Comparison of ENCODE assay signal across 8 mouse cellular contexts in genomic region chr12:113141531-113141973, GRCm38 (mm10). TPM values are rescaled to one million over a fixed set of nuclear protein-coding genes. Genes with fewer than 3 reads are reported as not detected.
DNase-seq lines count a peak whose midpoint lies in the region; ATAC-seq and TF ChIP-seq lines count a peak whose summit lies in the region.

No protein-coding gene starts in this region.

- peaks cover 70% of the 10 kb centered on the region for H3K4me1 ChIP-seq in megakaryocyte, embryonic 14.5 days
- peaks cover 2% of the 10 kb centered on the region; the same call in 1 of the 2 replicates for H3K4me1 ChIP-seq in embryonic fibroblast, embryonic 13.5 days (ENCODE audit: control insufficient read depth, insufficient read depth, low read length)
- peaks cover 44% of the 10 kb centered on the region for H3K4me1 ChIP-seq in midbrain, embryonic 11.5 days (ENCODE audit: control insufficient read depth, insufficient read depth, low read length)

- H3K9ac ChIP-seq in midbrain, embryonic 11.5 days (ENCODE audit: low read length), result peak overlapping the region; percentile 80

- peak overlapping the region; percentile 94 for H3K4me3 ChIP-seq in megakaryocyte, embryonic 14.5 days (replicated peaks)
- peak overlapping the region; percentile 75 for H3K4me3 ChIP-seq in embryonic fibroblast, embryonic 13.5 days (ENCODE audit: insufficient read depth, low read length)
- H3K4me3 ChIP-seq in midbrain, embryonic 11.5 days (ENCODE audit: low read depth, low read length), result peak overlapping the region; percentile 67

- no peak for TF ChIP-seq CTCF in embryonic fibroblast, embryonic 13.5 days (IDR thresholded peaks at IDR 0.05; ENCODE audit: borderline replicate concordance, insufficient read depth, low read length)

- peaks cover 65% of the 10 kb centered on the region for H3K27me3 ChIP-seq in megakaryocyte, embryonic 14.5 days (replicated peaks)
- H3K27me3 ChIP-seq in midbrain, embryonic 11.5 days (ENCODE audit: control insufficient read depth, insufficient read depth, low read length), result no peaks in the 10 kb centered on the region; the same call in 1 of the 2 replicates

- peaks cover 26% of the 10 kb centered on the region for H3K36me3 ChIP-seq in megakaryocyte, embryonic 14.5 days (replicated peaks; ENCODE audit: low read length)
- H3K36me3 ChIP-seq in midbrain, embryonic 11.5 days (ENCODE audit: control insufficient read depth, insufficient read depth, low read length), result peaks cover 10% of the 10 kb centered on the region

- intact Hi-C loops in heart, postnatal 10 days (cut with DNase I), result no loop called here

- TF ChIP-seq POLR2A in embryonic fibroblast, embryonic 13.5 days (IDR thresholded peaks at IDR 0.05; ENCODE audit: low read depth, low read length), result no peak

- peak overlapping the region; percentile 14; the same call in 1 of the 2 replicates for H3K27ac ChIP-seq in embryonic fibroblast, embryonic 13.5 days (ENCODE audit: insufficient read depth, low read length)
- peak overlapping the region; percentile 40 for H3K27ac ChIP-seq in midbrain, embryonic 11.5 days (ENCODE audit: low read depth, low read length)

- no peaks in the 10 kb centered on the region for H3K9me3 ChIP-seq in megakaryocyte, embryonic 14.5 days
- no peaks in the 10 kb centered on the region for H3K9me3 ChIP-seq in midbrain, embryonic 11.5 days (ENCODE audit: control insufficient read depth, low read length)

- H3K4me2 ChIP-seq in midbrain, embryonic 11.5 days, result peak overlapping the region; percentile 61

- WGBS in midbrain, embryonic 11.5 days, result 31% methylated on average over 8 of the region's 8 CpGs

- DNase-seq in heart, postnatal 10 days, result peak; percentile 79 to 84
- DNase-seq in kidney, postnatal 25 days, result peak; percentile 75 to 81
- DNase-seq in midbrain, embryonic 11.5 days (ENCODE audit: low spot score, missing footprints), result no peak
- DNase-seq in spleen, postnatal 14 days (ENCODE audit: low spot score in 2 of 2), result no peak
- DNase-seq in spleen, adult 18-20 months, result no peak

- no peak for ATAC-seq in megakaryocyte, adult 5-6 weeks (ENCODE audit: poor library complexity, severe bottlenecking)
- ATAC-seq in midbrain, embryonic 11.5 days (ENCODE audit: low FRiP score), result no peak

RNA-seq across cellular contexts. Expression of gene Crip2, which starts 1.5 kb away (rescaled TPM):
- polyA plus RNA-seq in megakaryocyte, embryonic 14.5 days (2012; ENCODE audit: insufficient read depth, low replicate concordance), result 6.1 and 14.4 TPM in 2 replicates
- 0.38 and 2.0 TPM in 2 replicates for total RNA-seq in megakaryocyte, adult 5-6 weeks (2015)
- 2.1 TPM in 1 of 2 replicates, not detected in the other for total RNA-seq in megakaryocyte, adult 5-6 weeks (2017)
- polyA plus RNA-seq in embryonic fibroblast, embryonic 13.5 days (2011; ENCODE audit: insufficient read length, low read depth, missing spikeins), result 52.9 and 129 TPM in 2 replicates
- total RNA-seq in heart, postnatal 10 days (2021), result 1,000 to 10,000 TPM; 1,259 to 1,405 TPM
- polyA plus RNA-seq in midbrain, embryonic 11.5 days (2014; fragmentation: Nextera tagmentation; extraction: Ambion mirVana), result 226 and 247 TPM in 2 replicates

RNA-seq across cellular contexts. Expression of gene Crip1, which starts 4.6 kb away (rescaled TPM):
- polyA plus RNA-seq in megakaryocyte, embryonic 14.5 days (2012; ENCODE audit: insufficient read depth, low replicate concordance), result 12.3 and 39.8 TPM in 2 replicates
- 2,464 and 2,556 TPM in 2 replicates for total RNA-seq in megakaryocyte, adult 5-6 weeks (2015)
- total RNA-seq in megakaryocyte, adult 5-6 weeks (2017), result 1,998 and 2,176 TPM in 2 replicates
- polyA plus RNA-seq in embryonic fibroblast, embryonic 13.5 days (2011; ENCODE audit: insufficient read length, low read depth, missing spikeins), result 75.5 and 79.9 TPM in 2 replicates
- total RNA-seq in heart, postnatal 10 days (2021), result 100 to 1,000 TPM; 260 to 267 TPM
- 87.1 and 95.7 TPM in 2 replicates for polyA plus RNA-seq in midbrain, embryonic 11.5 days (2014; fragmentation: Nextera tagmentation; extraction: Ambion mirVana)

RNA-seq across cellular contexts. Expression of gene Tedc1, which starts 14.7 kb away (rescaled TPM):
- polyA plus RNA-seq in megakaryocyte, embryonic 14.5 days (2012; ENCODE audit: insufficient read depth, low replicate concordance), result 2.0 and 7.6 TPM in 2 replicates
- 3.6 and 3.7 TPM in 2 replicates for total RNA-seq in megakaryocyte, adult 5-6 weeks (2015)
- 12.3 and 13.0 TPM in 2 replicates for total RNA-seq in megakaryocyte, adult 5-6 weeks (2017)
- 10.1 and 12.2 TPM in 2 replicates for polyA plus RNA-seq in embryonic fibroblast, embryonic 13.5 days (2011; ENCODE audit: insufficient read length, low read depth, missing spikeins)
- total RNA-seq in heart, postnatal 10 days (2021), result 1 to 10 TPM; 2.5 to 2.8 TPM
- 25.6 and 31.5 TPM in 2 replicates for polyA plus RNA-seq in midbrain, embryonic 11.5 days (2014; fragmentation: Nextera tagmentation; extraction: Ambion mirVana)

RNA-seq across cellular contexts. Expression of gene Mta1, which starts 43.5 kb away (rescaled TPM):
- 120 and 145 TPM in 2 replicates for polyA plus RNA-seq in megakaryocyte, embryonic 14.5 days (2012; ENCODE audit: insufficient read depth, low replicate concordance)
- total RNA-seq in megakaryocyte, adult 5-6 weeks (2015), result 32.0 and 35.5 TPM in 2 replicates
- 14.5 and 21.4 TPM in 2 replicates for total RNA-seq in megakaryocyte, adult 5-6 weeks (2017)
- 83.2 and 86.5 TPM in 2 replicates for polyA plus RNA-seq in embryonic fibroblast, embryonic 13.5 days (2011; ENCODE audit: insufficient read length, low read depth, missing spikeins)
- total RNA-seq in heart, postnatal 10 days (2021), result 10 to 100 TPM; 50.1 TPM
- polyA plus RNA-seq in midbrain, embryonic 11.5 days (2014; fragmentation: Nextera tagmentation; extraction: Ambion mirVana), result 19.2 and 21.4 TPM in 2 replicates

RNA-seq across cellular contexts. Expression of gene Tmem121, which starts 44.2 kb away (rescaled TPM):
- polyA plus RNA-seq in megakaryocyte, embryonic 14.5 days (2012; ENCODE audit: insufficient read depth, low replicate concordance), result not detected in 2 replicates
- 0.69 TPM in 1 of 2 replicates, not detected in the other for total RNA-seq in megakaryocyte, adult 5-6 weeks (2015)
- not detected in 2 replicates for total RNA-seq in megakaryocyte, adult 5-6 weeks (2017)
- 7.2 and 8.3 TPM in 2 replicates for polyA plus RNA-seq in embryonic fibroblast, embryonic 13.5 days (2011; ENCODE audit: insufficient read length, low read depth, missing spikeins)
- under 1 TPM; 0.43 to 0.97 TPM for total RNA-seq in heart, postnatal 10 days (2021)
- polyA plus RNA-seq in midbrain, embryonic 11.5 days (2014; fragmentation: Nextera tagmentation; extraction: Ambion mirVana), result 11.5 and 13.1 TPM in 2 replicates

Comparison
In these comparisons a context has a peak if more than half of its experiments do, and no peak if none do; other contexts are left out.
1. DNase-seq: peak in heart, postnatal 10 days (2 of 2) and kidney, postnatal 25 days (2 of 2); none in midbrain, embryonic 11.5 days (single experiment), spleen, postnatal 14 days (0 of 2) and spleen, adult 18-20 months (0 of 2).
2. Peak in every context shown above with its lines, with median percentiles within 50 percentile points of each other: H3K4me3 ChIP-seq.